Mouse (Mus musculus) thymus, postnatal 0 days (tissue): ENCODE measurements around the gene Rab3il1. TPM values are rescaled to one million over a fixed set of nuclear protein-coding genes. Genes with fewer than 3 reads are reported as not detected.
"Not testable (repeated sequence)": the region's sequence is repeated elsewhere in the genome, so short reads cannot be mapped to it uniquely, and the experiment has no call there.

Experiments used
- DNase-seq: peaks from one replicate; pipeline ENCODE4 v3.0.0-alpha.2; 2015; ENCODE audit warnings: low spot score
- polyA plus RNA-seq: library from polyadenylated mRNA; unstranded; fragments of >200 nt; fragmentation: Nextera tagmentation; extraction: Ambion mirVana; gene quantifications from 2 replicates; pipeline ENCODE4 v1.2.1, GENCODE M21; 2015

The Rab3il1 gene
- 12.6 and 13.3 TPM in 2 replicates for polyA plus RNA-seq

GRCm38 (mm10) chr19:10001206-10001969 is at the start of gene Rab3il1, which contains the start of gene Best1:
Gene Rab3il1 (plus strand): TSS chr19:10001669.
Gene Best1 (minus strand): TSS chr19:10001633.
- DNase-seq = no peak

GRCm38 (mm10) chr19:9952390-9952789 is 49.1 kb upstream of the Rab3il1 start:
- DNase-seq = no peak

GRCm38 (mm10) chr19:9952912-9953311 is 48.6 kb upstream of the Rab3il1 start:
- no peak for DNase-seq

DNA sequence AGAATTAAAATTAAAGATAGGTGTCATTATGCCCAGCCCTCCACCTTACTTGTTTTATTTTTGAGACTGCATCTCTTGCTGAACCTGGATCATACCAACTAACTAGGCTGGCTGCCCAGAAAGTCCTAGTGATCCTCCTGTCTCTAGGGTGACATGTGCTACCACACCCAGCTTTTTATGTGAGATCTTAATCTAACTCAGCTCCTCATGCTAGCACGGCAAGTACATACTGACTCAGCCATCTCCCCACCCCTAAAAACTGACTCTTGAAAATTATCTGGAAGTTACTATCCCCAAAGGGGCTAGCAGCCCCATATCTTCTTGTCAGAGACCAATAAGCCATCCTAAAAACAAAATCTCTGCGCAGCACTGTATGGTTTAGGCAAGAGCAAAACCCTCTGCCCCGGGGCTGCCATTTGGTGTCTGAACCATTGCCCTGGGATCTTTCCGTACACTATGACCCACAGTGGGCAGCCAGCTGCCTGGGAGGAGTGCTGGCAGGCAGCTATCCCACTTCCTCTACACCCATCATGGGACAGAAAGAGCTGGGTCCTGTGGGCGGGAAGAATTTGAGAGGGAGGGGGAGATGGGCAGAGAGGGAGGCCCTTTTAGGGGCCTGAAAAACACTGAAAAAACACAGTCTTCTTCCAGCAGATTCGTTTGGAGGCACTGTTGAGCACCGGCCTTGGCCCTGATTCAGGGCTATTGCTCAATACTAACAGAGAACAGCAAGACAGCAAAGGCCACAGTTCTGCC is 47.2 kb upstream of the Rab3il1 start:
- peak; percentile 11 for DNase-seq

DNA sequence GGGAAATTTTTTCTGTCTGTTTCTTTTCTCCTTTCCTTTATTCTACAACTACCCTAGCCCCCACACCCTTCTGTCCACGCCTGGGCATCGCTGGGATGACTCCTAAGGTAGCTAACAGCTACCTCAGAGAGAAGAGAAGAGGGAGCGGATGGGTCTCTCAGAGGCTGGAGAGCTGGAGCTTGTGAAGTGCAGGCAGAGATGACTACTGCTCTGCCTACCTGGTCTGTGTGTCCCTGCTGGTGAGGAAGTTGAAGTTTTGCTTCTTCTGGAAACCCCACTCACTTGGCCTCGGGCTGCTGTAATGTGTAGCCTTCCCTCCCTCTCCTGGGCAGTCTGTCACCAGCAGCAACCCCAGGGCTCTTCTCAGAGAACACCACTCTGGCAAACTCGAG is 46.7 kb upstream of the Rab3il1 start:
- DNase-seq = no peak

DNA sequence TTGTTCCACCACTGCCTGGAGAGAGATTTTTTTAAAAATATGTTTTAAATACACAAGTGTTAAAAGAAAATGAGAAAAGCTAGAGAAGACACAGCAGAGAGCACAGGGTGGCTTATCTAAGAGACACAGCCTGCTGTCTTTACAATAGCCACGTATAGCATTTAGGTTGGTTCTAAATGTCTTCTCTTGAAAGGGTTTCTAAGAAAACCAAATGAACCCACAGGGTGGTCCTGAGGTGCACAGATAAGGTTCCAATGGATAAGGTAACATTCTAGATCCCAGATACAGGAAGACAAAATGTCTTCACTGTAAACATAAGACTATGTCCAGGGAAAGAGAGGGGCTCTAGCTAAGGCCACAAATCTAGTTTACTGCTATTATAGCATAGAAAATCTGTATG is 46.0 kb upstream of the Rab3il1 start:
- DNase-seq = no peak

DNA sequence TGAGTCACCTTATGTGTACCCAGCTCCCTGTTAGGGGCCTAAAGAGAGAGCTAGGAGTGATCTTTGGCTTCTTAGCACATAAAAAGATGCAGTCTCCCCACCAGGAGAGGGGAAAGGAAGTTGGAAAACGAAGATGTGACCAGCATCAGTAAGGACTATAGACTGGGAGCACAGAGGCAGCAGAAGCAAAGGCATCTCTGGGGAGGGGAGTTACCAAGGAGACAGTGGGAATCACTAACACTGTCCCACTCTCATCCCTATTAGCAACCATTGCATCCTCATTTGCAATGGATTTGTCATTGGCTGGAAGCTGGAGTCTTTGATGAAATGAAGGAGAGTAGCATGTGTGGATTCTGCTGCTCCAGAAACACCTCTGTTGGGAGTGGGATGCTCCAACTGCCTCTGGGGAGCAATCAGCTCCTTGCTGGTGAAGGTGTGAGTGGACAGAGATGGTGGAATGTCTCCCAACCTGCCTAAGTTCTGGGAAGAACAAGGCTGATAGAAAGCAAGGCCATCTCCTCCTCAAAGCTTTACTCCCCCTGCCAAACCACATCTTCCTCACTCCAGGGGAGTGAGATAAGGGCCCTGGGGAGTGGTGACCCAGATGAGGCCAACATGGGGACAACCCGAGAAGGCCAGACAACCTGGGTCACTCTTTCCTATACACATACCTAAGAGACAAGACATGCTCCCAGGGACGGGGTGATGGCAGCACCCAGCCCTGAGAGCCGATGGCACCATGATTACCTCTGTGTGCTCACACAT is 44.7 kb upstream of the Rab3il1 start:
- DNase-seq = no peak

DNA sequence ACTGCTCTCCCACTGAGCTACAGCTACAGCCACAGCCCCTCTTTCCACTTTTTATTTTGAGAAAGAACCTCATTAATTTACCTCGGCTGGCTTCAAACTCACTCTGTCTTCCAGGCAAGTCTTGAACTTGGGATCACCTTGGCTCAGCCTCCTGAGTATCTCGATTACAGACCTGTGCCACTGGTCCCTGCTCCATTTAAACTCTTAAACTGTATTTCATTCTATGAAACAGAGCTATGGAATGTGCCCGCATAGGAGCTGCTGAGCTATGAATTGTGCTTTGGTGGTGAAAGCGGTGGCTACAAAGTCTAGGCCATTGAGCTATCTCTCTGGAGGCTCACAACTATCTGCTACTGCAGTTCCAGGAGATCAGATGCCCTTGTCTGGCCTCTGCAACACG is 43.5 kb upstream of the Rab3il1 start:
- no peak for DNase-seq

GRCm38 (mm10) chr19:9960769-9961168 is 40.7 kb upstream of the Rab3il1 start:
- no peak for DNase-seq

GRCm38 (mm10) chr19:9964205-9964916 is 37.1 kb upstream of the Rab3il1 start:
- DNase-seq = no peak

DNA sequence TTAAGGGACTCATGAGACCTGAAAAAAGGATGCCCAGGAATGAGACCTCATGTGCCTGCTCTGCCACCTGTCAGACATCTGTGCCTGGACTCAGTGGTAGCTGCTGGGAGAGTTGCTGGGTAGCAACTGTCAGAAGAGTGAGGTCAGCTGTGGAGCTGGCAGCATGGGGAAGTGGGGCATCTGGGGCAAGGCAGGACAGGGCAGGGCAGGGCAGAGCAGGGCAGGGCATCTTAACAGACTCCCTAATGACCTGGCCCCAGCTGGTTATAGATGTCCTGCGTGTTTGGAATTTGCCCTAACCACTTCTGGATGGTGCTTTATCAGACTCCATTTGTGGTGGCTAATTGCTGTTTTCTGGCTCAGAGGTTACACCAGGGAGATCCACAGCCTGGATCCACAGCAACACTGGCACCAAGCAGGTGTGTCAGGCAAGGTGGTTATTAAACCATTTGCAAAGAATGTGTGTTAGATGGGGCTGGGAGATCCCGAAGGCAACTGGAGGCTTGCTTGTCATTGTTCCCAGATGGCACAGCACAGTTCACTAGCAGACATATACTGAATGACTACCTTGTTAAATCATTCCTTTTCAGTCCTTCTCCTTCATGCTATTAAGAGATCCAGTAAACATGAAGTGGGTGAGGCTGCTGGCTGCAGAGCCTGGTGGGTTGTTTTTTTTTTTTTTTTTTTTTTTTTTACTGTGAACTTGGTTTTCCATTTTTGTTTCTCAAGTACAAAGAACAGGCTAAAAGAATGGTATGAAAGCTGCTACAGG is 35.2 kb upstream of the Rab3il1 start:
- DNase-seq = no peak

GRCm38 (mm10) chr19:9968081-9968787 is 33.2 kb upstream of the Rab3il1 start:
- no peak for DNase-seq

GRCm38 (mm10) chr19:9974853-9975252 is 26.6 kb upstream of the Rab3il1 start:
- DNase-seq = not testable (repeated sequence)

GRCm38 (mm10) chr19:9977085-9977484 is 24.4 kb upstream of the Rab3il1 start:
- DNase-seq = no peak

DNA sequence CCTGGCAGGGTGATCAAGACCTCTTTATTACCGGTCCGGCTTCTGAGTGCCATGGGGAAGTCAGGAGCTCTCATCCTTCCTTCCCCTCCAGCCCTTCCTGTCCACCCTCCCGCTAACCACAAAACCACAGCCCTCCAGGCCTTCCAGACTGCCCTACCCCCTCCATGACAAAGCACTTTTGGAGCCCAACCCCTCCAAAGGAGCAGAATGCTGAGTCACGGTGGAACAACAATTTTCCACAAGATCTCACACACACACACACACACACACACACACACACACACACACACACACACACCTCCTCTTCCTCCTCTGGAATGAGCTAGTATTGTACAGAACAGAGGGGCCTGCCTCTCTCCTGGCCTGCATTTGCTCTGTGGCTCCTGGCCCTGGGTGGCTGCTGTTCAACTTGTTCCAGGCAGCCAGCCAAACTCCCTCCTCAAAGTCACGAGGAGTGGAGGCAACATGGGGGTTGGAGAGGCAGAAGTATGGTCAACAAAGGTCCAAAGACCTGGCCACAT is 23.0 kb upstream of the Rab3il1 start:
- DNase-seq = no peak

- no peak for DNase-seq
These were observed 22.3 kb upstream of the Rab3il1 start for GRCm38 (mm10) chr19:9979156-9979555.

- DNase-seq = no peak
These were observed 21.2 kb upstream of the Rab3il1 start, which contains the start of gene Fth1 for GRCm38 (mm10) chr19:9980258-9980657. Gene Fth1 (plus strand): TSS chr19:9980598.

- DNase-seq = peak; percentile 40
These were observed 19.8 kb upstream of the Rab3il1 start for GRCm38 (mm10) chr19:9981621-9982020.

DNA sequence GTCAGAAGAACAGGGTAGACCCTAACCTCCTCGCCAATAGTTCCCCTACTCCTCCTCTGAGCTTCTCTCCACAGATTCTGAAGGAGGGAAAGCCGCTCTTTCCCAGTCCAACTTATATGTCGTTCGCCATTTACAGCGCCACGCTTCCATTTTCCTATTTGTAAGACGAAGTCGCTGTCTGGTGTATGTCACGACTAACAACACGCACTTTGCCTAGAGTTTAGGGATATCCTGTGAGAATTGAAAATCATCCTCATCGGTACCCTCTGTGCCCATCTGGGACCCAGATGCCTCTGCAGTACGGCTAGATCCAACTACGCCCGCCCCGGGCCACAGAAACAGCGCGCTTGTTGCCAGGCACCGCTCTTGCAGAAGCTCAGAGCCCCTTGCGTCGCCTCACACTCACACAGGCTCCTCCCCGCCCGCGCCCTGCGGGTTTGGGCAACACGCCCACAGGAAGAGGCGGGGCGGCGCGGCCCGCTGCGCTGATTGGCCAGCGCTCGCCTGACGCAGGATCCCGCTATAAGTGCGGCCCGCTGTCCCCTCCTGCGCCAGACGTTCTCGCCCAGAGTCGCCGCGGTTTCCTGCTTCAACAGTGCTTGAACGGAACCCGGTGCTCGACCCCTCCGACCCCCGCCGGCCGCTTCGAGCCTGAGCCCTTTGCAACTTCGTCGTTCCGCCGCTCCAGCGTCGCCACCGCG is 19.2 kb upstream of the Rab3il1 start:
- DNase-seq = peak; percentile 99
